Mouse (Mus musculus): ENCODE data around the gene Zmynd8.

DNA sequence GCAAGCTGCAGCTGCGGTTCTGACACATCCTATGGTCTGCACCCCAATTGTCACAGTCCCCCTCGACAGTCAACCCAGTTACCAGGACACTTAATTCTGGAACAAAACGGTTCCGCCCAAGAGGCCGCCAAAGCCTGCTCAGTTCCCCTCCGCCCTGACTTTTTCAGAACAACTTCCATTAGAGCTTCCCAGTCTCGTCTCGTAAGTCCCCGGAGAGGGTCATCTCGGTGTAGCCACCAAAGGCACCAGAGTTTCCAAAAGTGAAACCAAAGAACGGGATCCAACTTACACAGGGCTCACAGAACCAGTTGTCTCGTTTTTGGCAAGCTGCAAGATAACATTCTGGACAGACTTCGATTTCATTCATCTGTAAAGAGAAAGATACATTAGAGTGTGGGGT is 64.2 kb downstream of the Zmynd8 start:
- TF ChIP-seq CTCF (IDR thresholded peaks at IDR 0.05; ENCODE audit: low read depth), result no peak
- TF ChIP-seq EP300 (IDR thresholded peaks at IDR 0.05; ENCODE audit: low read depth), result no peak

Measured in liver, postnatal 0 days (tissue).